Mouse (Mus musculus) liver, embryonic 14.5 days (tissue): ENCODE data around the gene Ngly1. TPM values are rescaled to one million over a fixed set of nuclear protein-coding genes. Genes with fewer than 3 reads are reported as not detected.

Experiments
- ATAC-seq: fragments of 200-750 bp; cut with Nextera tagmentation; 2 replicates; pipeline ENCODE4 v1.8.0; 2017; ENCODE audit warnings: moderate number of reproducible peaks, mild to moderate bottlenecking, moderate library complexity; ENCODE audit not compliant: insufficient read depth
- DNase-seq, 3 experiments: peaks; one replicate each; pipeline ENCODE4 v3.0.0-alpha.2; 2012 to 2013; ENCODE audit warnings: low read depth in 3 of 3, low spot score in 3 of 3
- H3K27ac ChIP-seq: fragments of 300-500 bp; sonication (generic); 2 replicates; pipeline ENCODE4 v1.5.1; 2014; ENCODE audit warnings: moderate library complexity, mild to moderate bottlenecking, control low read depth, inconsistent platforms
- H3K27me3 ChIP-seq: fragments of 300-500 bp; sonication (generic); 2 replicates; pipeline ENCODE4 v1.6.1; 2014; ENCODE audit warnings: mild to moderate bottlenecking, low read length, moderate library complexity; ENCODE audit not compliant: control insufficient read depth, insufficient read depth
- H3K36me3 ChIP-seq: fragments of 300-500 bp; sonication (generic); replicated peaks from 2 replicates; pipeline ENCODE4 v1.6.1; 2014; ENCODE audit warnings: low read depth; ENCODE audit not compliant: control insufficient read depth, insufficient read depth
- H3K4me1 ChIP-seq, 2 experiments: fragments of 200-500 bp in 1 of 2; fragments of 300-500 bp in 1 of 2; sonication (generic) in 1 of 2; replicated peaks; 2 replicates each; pipeline ENCODE4 v1.6.1; 2012 to 2014; ENCODE audit warnings: antibody characterized with exemption in 1 of 2, inconsistent platforms in 1 of 2, low read length in 1 of 2; ENCODE audit not compliant: control insufficient read depth in 2 of 2, insufficient read depth in 2 of 2
- H3K4me2 ChIP-seq: fragments of 300-500 bp; sonication (generic); 2 replicates; pipeline ENCODE4 v1.6.1; 2014; ENCODE audit warnings: low read depth, mild to moderate bottlenecking, control low read depth, moderate library complexity
- H3K4me3 ChIP-seq, 2 experiments: fragments of 200-500 bp in 1 of 2; fragments of 300-500 bp in 1 of 2; sonication (generic) in 1 of 2; 2 replicates each; pipeline ENCODE4 v1.5.1; 2012 to 2014; ENCODE audit warnings: low read depth in 2 of 2, low read length in 2 of 2, mild to moderate bottlenecking in 2 of 2, control low read depth in 1 of 2, inconsistent platforms in 1 of 2, moderate library complexity in 1 of 2; ENCODE audit not compliant: insufficient read depth in 1 of 2
- H3K9ac ChIP-seq: fragments of 300-500 bp; sonication (generic); replicated peaks from 2 replicates; pipeline ENCODE4 v1.6.1; 2014; ENCODE audit warnings: mild to moderate bottlenecking, control low read depth, moderate library complexity
- H3K9me3 ChIP-seq: fragments of 300-500 bp; sonication (generic); 2 replicates; pipeline ENCODE4 v1.6.1; 2016; ENCODE audit warnings: low read length, mixed read lengths; ENCODE audit not compliant: control insufficient read depth
- CTCF ChIP-seq: IDR thresholded peaks from 2 replicates; pipeline ENCODE4 v1.5.1; 2016; ENCODE audit warnings: antibody characterized with exemption, low read depth, control low read depth
- EP300 ChIP-seq: IDR thresholded peaks from 2 replicates; pipeline ENCODE4 v1.6.1; 2016; ENCODE audit warnings: antibody characterized with exemption, low read depth
- whole genome bisulfite sequencing: fragments of 180-500 bp; shearing (Covaris S2); extraction: QIAGEN DNeasy Blood & Tissue Kit; methylation state at CpG from one replicate; pipeline ENCODE4 v1.1.7; 2014; ENCODE audit not compliant: insufficient replicate concordance; 5-methylcytosine and 5-hydroxymethylcytosine counted together
- polyA plus RNA-seq, 2 experiments: library from polyadenylated mRNA; depleted of rRNA in 1 of 2; stranded (reverse) in 1 of 2; unstranded in 1 of 2; fragments of >200 nt; fragmentation: Nextera tagmentation in 1 of 2; extraction: Ambion mirVana in 1 of 2; gene quantifications; 2 replicates each; pipeline versions ENCODE4 v1.2.1 to v1.2.3; 2012 to 2014

Ngly1 gene
- polyA plus RNA-seq, 2 experiments = 6.9 to 21.7 TPM

- no peak for ATAC-seq
Observed at GRCm38 (mm10) chr14:16219015-16219414, 30.1 kb upstream of the Ngly1 start.

GRCm38 (mm10) chr14:16229395-16229794 lies 19.7 kb upstream of the Ngly1 start:
- no peaks in the 10 kb centered on the region for H3K27me3 ChIP-seq
- no peaks in the 10 kb centered on the region for H3K36me3 ChIP-seq
- H3K27ac ChIP-seq = no peak overlapping the region
- no peak for ATAC-seq
- H3K4me1 ChIP-seq = no peaks in the 10 kb centered on the region
- TF ChIP-seq EP300 (no peak), CTCF (no peak)
- no peaks in the 10 kb centered on the region for H3K9me3 ChIP-seq
- WGBS = 64% methylated on average over 2 of the region's 2 CpGs
- H3K9ac ChIP-seq = no peak overlapping the region
- DNase-seq = no peak
- H3K4me2 ChIP-seq = no peak overlapping the region
- H3K4me3 ChIP-seq = no peak overlapping the region

More at GRCm38 (mm10) chr14:16219015-16219414, 30.1 kb upstream of the Ngly1 start:
- TF ChIP-seq CTCF (peak; percentile 68), EP300 (no peak)
- Histone ChIP-seq H3K27ac (no peak overlapping the region), H3K4me3 (no peak overlapping the region), H3K27me3 (no peaks in the 10 kb centered on the region), H3K9ac (no peak overlapping the region), H3K36me3 (no peaks in the 10 kb centered on the region), H3K9me3 (no peaks in the 10 kb centered on the region), H3K4me2 (no peak overlapping the region), H3K4me1 (no peaks in the 10 kb centered on the region)
- whole genome bisulfite sequencing = 38% methylated on average over 2 of the region's 2 CpGs
- DNase-seq = no peak

GRCm38 (mm10) chr14:16230581-16230980 lies 18.5 kb upstream of the Ngly1 start:
- no peak overlapping the region for H3K27ac ChIP-seq
- H3K9ac ChIP-seq = no peak overlapping the region
- H3K4me2 ChIP-seq = no peak overlapping the region
- TF ChIP-seq CTCF = no peak
- no peak for TF ChIP-seq EP300
- no peaks in the 10 kb centered on the region for H3K9me3 ChIP-seq
- no peak for ATAC-seq
- no peaks in the 10 kb centered on the region for H3K27me3 ChIP-seq
- no peak for DNase-seq
- no peak overlapping the region for H3K4me3 ChIP-seq
- H3K4me1 ChIP-seq = no peaks in the 10 kb centered on the region
- no peaks in the 10 kb centered on the region for H3K36me3 ChIP-seq

- no peaks in the 10 kb centered on the region for H3K4me1 ChIP-seq
- H3K9ac ChIP-seq = no peak overlapping the region
- no peak for DNase-seq
- H3K4me2 ChIP-seq = no peak overlapping the region
- no peaks in the 10 kb centered on the region for H3K9me3 ChIP-seq
- H3K36me3 ChIP-seq = no peaks in the 10 kb centered on the region
- ATAC-seq = no peak
- no peaks in the 10 kb centered on the region for H3K27me3 ChIP-seq
- H3K4me3 ChIP-seq = no peak overlapping the region
- TF ChIP-seq EP300 = no peak
- H3K27ac ChIP-seq = no peak overlapping the region
- WGBS = 34% methylated on average over 1 of the region's 1 CpGs
Observed at GRCm38 (mm10) chr14:16233515-16233914, 15.6 kb upstream of the Ngly1 start.

GRCm38 (mm10) chr14:16236466-16236865 lies 12.6 kb upstream of the Ngly1 start:
- H3K27ac ChIP-seq = no peak overlapping the region
- peaks cover 0 to 4% of the 10 kb centered on the region in 2 experiments; a peak in 1 of 4 replicates for H3K4me1 ChIP-seq
- H3K9ac ChIP-seq = no peak overlapping the region
- DNase-seq (no peak), ATAC-seq (no peak)
- H3K9me3 ChIP-seq = no peaks in the 10 kb centered on the region
- no peak overlapping the region for H3K4me2 ChIP-seq
- WGBS = 49% methylated on average over 3 of the region's 3 CpGs
- H3K27me3 ChIP-seq = no peaks in the 10 kb centered on the region
- TF ChIP-seq EP300 (no peak), CTCF (no peak)
- no peak overlapping the region for H3K4me3 ChIP-seq
- no peaks in the 10 kb centered on the region for H3K36me3 ChIP-seq
